Mouse (Mus musculus) adrenal gland, postnatal 25 days (tissue): ENCODE measurements at regions not wholly inside any gene's neighbourhood (a gene's known extent, or its start where the extent isn't known, plus 50 kb on each side); places are given as distances from the start of the nearest gene placed in this dataset.
A peak's percentile ranks its signal among the peaks of the same experiment; 100 is the strongest.

Source experiments
- DNase-seq: peaks from one replicate; pipeline ENCODE4 v3.0.0; 2021; ENCODE audit warnings: mixed read lengths

GRCm38 (mm10) chr1:166735545-166735944 is 53.9 kb upstream of the Fmo9 start:
- no peak for DNase-seq

DNA sequence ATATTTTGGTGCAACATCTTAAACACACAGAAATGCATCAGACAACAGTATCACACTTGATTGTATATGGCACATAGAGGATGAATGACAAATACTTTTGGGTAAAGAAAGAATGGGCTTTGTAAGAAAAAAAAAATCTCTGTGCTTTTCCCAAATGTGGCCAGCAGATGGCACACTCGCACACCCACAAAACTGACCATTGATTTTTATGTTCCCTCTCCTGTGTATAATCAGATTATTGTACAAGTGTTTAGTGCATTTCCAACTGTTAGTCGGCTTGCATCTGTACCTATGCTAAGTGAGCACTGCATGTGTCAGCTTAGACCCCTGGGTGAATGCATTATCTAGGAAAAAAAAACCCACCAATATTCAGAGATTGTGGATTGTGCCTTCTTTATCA is 56.4 kb upstream of the Fmo9 start:
- peak; percentile 6 for DNase-seq

- DNase-seq: no peak
These were observed 68.6 kb upstream of the Fmo9 start for GRCm38 (mm10) chr1:166750236-166750635.

- DNase-seq: no peak
These were observed 69.1 kb upstream of the Fmo9 start for GRCm38 (mm10) chr1:166750777-166751176.

GRCm38 (mm10) chr1:166751436-166751835 is 69.8 kb upstream of the Fmo9 start:
- DNase-seq: no peak

- DNase-seq: no peak
These were observed 71.5 kb upstream of the Fmo9 start for GRCm38 (mm10) chr1:166752990-166753709.

DNA sequence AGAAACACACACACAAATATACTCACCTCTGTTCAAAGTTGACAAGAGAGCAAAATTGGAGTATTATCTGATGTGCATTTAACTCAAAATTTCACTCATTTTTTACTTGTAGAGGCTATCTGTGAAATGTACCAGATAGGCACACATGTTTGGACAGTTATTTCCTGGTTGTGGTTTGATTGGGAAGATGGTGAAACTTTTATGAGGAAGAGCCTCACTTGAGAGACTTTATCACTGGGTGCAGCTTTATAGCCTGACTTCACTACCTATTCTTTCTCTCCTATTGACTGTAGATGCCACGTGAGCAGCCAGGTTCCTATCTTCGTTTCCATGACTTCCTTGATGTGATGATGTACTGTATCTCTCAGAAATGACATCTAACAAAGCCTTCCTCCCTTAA is 77.3 kb upstream of the Fmo9 start:
- DNase-seq: no peak

DNA sequence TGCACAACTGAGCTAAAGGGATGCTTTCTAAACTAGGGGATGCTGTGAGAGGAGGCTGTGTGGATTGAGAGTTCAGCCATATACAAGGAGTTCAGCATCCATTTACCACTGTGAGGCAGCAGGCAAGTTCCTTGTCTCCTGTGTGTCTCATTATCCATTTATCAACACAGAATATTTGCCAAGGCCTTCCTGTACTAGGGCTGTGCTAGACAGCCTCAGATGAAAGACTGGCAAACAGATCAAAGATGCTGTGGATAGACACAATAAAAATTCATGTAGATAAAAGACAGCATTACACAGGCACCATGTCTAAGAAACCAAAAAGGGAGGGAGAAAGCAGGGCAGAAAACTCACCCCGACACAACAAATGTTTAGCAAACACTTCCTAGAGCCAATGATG is 91.5 kb upstream of the Fmo9 start:
- DNase-seq: no peak

DNA sequence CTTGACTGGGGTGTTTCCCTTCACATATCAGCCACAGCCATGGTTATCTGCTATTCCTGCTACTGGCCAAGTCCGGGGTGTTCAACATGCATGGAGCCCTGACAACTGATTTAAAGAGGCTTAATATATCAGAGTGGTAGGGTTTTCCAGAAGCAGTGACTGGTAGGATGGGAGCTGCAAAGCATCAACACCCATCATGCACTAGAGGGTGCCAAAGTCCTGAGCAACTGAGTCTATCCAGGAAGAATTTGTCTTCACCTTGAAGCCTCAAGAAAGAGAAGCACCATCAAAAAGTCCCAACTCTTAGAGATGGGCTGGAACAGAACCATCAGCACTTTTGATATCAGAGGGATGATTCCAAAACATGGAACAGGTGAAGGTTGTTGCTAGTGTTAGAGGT is 100.5 kb upstream of the Fmo9 start:
- DNase-seq: peak; percentile 19

DNA sequence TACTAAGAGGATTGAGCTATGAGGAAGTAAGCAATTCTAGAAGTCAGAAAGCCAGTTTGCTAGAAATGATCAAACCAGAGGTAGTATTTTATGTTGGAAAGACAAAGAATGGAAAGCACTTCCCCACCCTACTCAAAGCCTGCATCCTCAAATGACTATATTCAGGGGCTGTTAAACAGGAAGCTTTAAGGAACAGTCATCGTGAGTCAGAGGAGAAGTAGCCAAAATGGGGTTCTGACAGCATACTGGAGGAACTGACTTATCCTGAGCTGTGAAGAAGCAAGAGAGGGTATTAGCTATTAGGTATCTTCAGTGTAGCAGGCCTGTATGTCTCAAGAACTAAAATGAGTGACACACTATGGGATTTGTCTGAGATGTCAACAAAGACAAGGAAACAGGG is 106.3 kb upstream of the Fmo9 start:
- DNase-seq: no peak

GRCm38 (mm10) chr1:166788824-166789399 is 107.3 kb upstream of the Fmo9 start:
- no peak for DNase-seq

DNA sequence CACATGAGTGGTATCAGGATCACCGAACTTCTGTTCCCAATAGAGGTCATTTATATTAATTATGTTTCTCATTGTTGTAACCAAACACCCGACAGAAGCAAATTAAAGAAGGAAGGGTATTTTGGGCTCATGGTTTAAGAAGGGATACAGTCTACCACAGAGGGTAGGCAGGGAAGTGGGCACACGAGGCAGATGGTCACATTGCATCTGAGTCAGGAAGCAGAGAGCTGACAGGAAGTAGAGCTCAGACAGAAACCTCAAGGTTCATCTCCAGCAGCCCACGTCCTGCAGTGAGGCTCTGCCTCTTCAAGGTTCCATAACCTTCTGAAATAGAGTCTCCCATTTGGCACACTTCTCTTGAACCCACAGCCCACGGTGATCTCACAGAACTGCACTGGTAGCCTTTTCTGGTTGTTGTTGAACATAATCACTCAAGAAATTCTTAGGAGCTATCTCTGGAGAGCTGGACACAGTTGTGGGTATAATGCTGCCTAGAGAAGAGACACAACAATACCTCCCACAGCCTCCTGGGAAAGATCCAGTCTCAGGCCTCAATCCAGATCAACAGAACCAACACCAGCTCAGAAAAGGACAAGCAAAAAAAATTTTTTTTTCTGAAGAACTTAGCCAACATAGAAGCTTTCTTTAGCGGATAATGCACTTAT is 111.5 kb upstream of the Fmo9 start:
- no peak for DNase-seq

DNA sequence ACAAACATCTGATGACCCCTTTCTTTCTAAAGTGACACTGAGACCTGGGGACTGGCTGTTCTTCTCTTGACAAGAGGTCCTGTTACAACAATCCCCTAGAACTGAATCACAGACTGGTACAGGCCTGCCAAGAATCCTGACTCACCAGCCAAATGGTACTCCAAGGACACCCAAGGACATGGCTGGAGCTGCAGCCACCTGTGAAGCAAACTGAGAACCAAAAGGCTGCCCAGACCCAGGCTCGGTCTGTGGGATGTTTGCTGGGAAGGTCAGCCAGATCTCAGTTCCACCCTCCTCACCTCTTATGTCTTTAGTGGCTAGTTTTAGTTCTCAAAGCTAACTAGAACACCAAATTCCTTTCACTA is 112.1 kb upstream of the Fmo9 start:
- peak; percentile 61 for DNase-seq

- no peak for DNase-seq
These were observed 113.1 kb upstream of the Fmo9 start for GRCm38 (mm10) chr1:166794622-166795244.

DNA sequence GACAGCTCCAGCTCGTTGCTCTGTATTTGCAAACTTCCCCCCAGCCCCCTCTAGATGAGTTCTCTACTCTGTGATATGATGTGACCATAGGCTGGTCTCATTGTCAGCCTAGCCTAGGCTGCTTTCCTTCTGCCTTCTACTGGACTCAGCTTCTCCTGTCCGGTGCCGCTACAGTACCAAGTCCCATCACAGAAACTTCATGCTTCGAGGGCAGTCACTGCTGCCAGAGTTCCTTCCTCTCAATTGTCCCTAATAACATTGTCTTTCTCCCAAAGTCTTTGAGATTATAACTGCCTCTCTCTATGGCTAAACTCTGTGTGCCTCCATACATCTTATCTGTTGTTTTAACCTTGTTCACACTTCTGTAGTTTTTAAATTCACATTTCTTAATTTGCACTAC is 114.0 kb upstream of the Fmo9 start:
- DNase-seq: no peak

GRCm38 (mm10) chr1:166796362-166796925 is 114.8 kb upstream of the Fmo9 start:
- DNase-seq: no peak

GRCm38 (mm10) chr1:166796931-166797330 is 115.3 kb upstream of the Fmo9 start:
- DNase-seq: peak; percentile 44

GRCm38 (mm10) chr1:166800953-166801603 is 119.4 kb upstream of the Fmo9 start:
- no peak for DNase-seq

DNA sequence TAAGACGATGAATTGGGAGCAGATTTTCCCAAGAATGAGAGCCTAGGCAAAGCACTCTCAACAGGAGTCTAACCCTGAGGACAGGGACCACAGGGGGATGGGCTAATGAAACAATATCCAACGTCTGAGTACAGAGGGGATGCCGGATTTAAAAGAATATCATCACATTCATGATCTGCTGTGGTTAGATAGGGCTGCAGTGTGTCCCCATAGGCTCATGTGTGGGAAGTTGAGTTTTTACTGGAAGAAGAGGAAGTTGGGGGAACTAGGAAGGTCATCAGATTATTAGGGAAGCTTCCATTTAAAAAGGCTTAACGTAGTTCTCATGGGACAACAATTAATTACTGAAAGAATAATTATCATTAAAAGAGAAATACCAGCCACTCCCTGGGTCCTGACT is 120.3 kb upstream of the Fmo9 start:
- DNase-seq: no peak

DNA sequence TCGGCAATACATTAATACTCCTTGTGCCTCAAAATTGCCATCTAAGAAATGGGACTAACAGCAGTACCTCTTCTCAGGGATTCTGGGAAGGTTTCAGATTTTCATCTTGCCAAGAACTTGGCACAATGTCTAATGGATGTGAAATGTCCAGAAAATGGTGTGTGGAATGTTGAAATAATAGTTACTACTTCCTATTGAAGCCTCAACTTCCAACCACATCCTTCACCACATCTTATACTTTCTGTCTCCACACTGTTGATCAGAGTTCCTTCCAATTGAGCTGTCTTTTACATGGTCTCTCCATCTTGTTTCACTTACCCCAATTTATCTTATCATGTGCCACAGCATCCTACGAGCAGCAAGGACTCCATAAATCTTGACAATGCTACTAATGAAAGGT is 122.3 kb upstream of the Fmo9 start:
- no peak for DNase-seq

DNA sequence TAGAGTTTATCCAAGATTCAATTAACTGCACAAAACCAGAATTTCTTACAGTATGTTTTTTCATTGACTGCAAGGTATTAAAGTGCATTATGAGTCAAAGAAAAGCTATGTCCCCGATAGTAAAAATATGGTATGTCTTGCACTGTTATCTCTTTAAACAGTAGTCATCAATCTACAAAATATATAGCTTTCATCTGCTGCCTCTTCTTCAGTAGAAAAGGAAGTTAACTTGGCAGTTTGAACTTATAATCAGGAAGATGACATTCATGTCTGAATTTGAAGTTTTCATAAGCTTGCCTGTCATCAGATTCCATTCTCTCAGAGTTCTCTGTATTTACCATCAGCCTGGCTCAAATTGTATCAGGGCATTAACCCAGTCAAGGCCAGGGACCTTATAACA is 122.7 kb upstream of the Fmo9 start:
- DNase-seq: no peak

DNA sequence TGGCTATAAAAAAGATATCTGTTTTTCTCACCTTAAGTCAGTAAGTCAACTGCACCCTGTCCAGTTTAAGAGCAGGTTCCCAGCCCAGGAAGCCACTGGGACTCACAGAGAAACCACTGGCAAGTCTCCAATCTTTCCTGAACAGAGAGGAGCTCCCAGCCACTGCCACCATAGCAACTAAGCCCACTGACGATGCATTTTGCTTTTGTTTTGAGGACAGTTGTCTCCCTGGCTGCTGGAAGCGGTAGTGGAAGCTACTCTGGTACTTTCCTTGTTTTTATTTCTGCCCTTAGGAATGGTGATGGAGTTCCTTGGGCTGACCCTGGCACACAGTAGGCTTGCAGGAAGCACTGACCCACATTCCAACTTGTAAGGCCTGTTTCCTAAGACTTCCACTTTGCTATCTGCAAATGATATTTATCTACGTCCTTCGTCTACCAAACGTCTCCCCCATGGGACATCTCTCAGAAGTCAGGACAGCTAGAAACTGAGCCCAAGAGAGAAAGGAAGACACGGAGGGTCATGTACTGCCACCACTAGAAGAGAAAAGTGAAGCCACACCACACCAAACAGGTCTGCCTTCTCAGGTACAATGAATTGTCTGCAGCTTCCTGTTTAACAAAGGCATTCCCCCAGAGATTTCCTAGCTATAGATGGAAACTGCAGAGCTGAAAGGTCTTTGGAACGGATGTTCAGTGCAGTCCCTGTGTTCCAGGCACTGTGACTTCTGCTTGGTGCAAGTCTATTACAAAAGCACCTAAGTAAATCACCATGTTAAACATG is 125.7 kb upstream of the Fmo9 start:
- DNase-seq: no peak
